Mouse (Mus musculus): ENCODE measurements at regions not wholly inside any gene's neighbourhood (a gene's known extent, or its start where the extent isn't known, plus 50 kb on each side); places are given as distances from the start of the nearest gene placed in this dataset.

GRCm38 (mm10) chr8:35228449-35228848, 537.1 kb upstream of the Gm19410 start:
- TF ChIP-seq CTCF (IDR thresholded peaks at IDR 0.05) (peak; percentile 46), EP300 (IDR thresholded peaks at IDR 0.05) (no peak)
